Mouse (Mus musculus) brain, embryonic 14.5 days (tissue): Measurements from ENCODE around the gene Haus7.

Source experiments
- CTCF ChIP-seq: fragments of 200-500 bp; IDR thresholded peaks from 2 replicates; pipeline ENCODE4 v1.5.1; 2012; ENCODE audit warnings: inconsistent platforms, mild to moderate bottlenecking, moderate library complexity, borderline replicate concordance; ENCODE audit not compliant: insufficient read depth, insufficient read length; ENCODE audit errors: extremely low read depth
- POLR2A ChIP-seq: fragments of 200-500 bp; IDR thresholded peaks from 2 replicates; pipeline ENCODE4 v1.6.1; 2012; ENCODE audit warnings: mild to moderate bottlenecking, inconsistent platforms, borderline replicate concordance; ENCODE audit not compliant: poor library complexity, insufficient read depth, insufficient read length, severe bottlenecking; ENCODE audit errors: extremely low read depth

DNA sequence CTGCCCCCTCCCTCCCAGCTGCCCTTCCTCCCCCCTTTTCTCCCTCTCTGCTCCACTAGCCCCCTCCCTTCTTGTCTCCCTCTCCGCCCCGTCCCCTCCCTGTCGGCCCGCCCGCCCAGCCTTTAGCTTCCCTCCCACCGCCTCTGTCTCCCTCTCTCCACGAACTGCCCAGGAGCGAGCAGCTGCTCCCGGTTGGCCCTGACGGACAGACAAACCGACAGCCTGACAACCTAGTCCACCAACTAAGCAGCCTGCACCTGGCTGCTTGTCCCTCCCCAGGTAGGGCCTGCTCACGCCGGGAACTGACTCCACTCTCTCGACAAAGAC, 24.6 kb upstream of the Haus7 start, which contains the start of gene Bgn:
- TF ChIP-seq CTCF = no peak
- TF ChIP-seq POLR2A = no peak
